Mouse (Mus musculus) CD4-positive, CD25-positive, alpha-beta regulatory T cell, adult 4 months (primary cell): ENCODE results near the gene Gm3500. TPM values are rescaled to one million over a fixed set of nuclear protein-coding genes. Genes with fewer than 3 reads are reported as not detected.
"Not testable (repeated sequence)": the region's sequence is repeated elsewhere in the genome, so short reads cannot be mapped to it uniquely, and the experiment has no call there.

ENCODE experiments used
- ATAC-seq: one replicate; pipeline ENCODE4 v1.8.0; 2017
- polyA plus RNA-seq, 2 experiments: library from polyadenylated mRNA; unstranded; fragments of 100-300 nt; shearing (Covaris generic); gene quantifications; one replicate each; pipeline ENCODE4 v1.2.1; 2017

Gene Gm3500
- 10 to 100 TPM in 1 of 2 experiments, 1 to 10 TPM in 1; 8.1 to 10.4 TPM for polyA plus RNA-seq

DNA sequence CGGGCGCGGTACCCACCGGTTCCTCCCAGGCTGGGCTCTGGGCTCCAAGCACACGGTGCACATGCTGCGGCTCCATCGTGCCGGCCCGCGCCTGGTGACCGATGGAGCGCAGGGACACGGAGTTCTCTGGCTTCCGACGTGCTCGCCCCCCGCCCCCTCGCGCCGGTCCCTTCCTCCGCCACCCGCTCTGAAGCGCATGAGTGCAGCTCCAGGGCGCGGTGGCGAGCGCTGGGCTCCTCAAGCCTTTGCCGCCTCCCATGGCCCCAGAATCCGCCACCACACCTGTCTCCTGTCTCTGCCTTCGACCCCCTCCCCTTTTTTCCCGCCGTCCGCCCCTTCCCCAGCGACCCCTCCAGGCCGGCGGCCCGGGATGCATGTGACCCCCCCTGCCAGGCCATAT is at the start of gene Gm3500:
Gene Gm3500, minus strand, starts transcription at position 101 of the 400 bp plus-strand sequence.
- ATAC-seq = not testable (repeated sequence)

DNA sequence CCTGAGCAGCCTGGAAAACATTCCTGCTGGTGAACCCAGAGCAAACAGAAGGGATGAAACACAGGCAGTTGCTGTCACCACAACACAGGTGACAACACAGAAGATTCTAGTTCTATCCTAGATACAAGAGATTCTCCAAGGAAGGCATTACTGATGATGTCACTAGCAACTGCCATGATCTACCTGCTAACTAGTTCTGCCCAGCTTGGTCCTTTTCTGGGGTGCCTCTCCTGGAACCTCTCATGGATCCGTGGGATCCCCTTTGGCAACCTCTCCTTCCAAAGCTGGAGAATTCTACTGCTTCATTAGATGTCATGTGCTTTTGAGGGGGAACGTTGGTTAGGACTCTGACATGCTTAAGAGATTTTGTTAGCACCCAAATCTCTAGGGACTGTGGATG is 54.0 kb downstream of the Gm3500 start, which contains the start of gene Gm3542:
Gene Gm3542, minus strand, starts transcription at position 101 of the 400 bp plus-strand sequence.
- ATAC-seq = not testable (repeated sequence)

Other genes starting within 250 kb of the Gm3500 start
- gene Gm3317, start 224.5 kb downstream of the Gm3500 start, polyA plus RNA-seq = not detected
- gene Gm8271, start 203.3 kb downstream of the Gm3500 start, polyA plus RNA-seq = not detected
- not detected for gene Gm3526, start 128.5 kb downstream of the Gm3500 start, polyA plus RNA-seq
- gene Gm3542, start 54.1 kb downstream of the Gm3500 start, polyA plus RNA-seq = not detected
- gene Gm3194, start 66.4 kb upstream of the Gm3500 start, polyA plus RNA-seq = 1 to 10 TPM in 1 of 2 experiments, under 1 TPM in 1; 0.36 to 5.5 TPM
- not detected for gene Gm8246, start 88.8 kb upstream of the Gm3500 start, polyA plus RNA-seq
- gene Gm3187, start 95.2 kb upstream of the Gm3500 start, polyA plus RNA-seq = not detected
- gene Gm3488, start 112.6 kb upstream of the Gm3500 start, polyA plus RNA-seq = 10 to 100 TPM in 1 of 2 experiments, 1 to 10 TPM in 1; 6.9 to 12.4 TPM
- gene Gm3532, start 149.4 kb upstream of the Gm3500 start, polyA plus RNA-seq = not detected
- not detected for gene Gm8265, start 244.0 kb upstream of the Gm3500 start, polyA plus RNA-seq